Mouse (Mus musculus) hematopoietic multipotent progenitor cell, adult 10-12 weeks (in vitro differentiated cells): ENCODE results near the gene Kirrel2. TPM values are rescaled to one million over a fixed set of nuclear protein-coding genes. Genes with fewer than 3 reads are reported as not detected.

Experiments
- polyA plus RNA-seq: library from polyadenylated mRNA; stranded (reverse); fragments of >175 nt; gene quantifications from 2 replicates; pipeline ENCODE4 v1.2.3, GENCODE M21; 2012; ENCODE audit warnings: low replicate concordance

The Kirrel2 gene
- polyA plus RNA-seq = 0.18 TPM in 1 of 2 replicates, not detected in the other

GRCm38 (mm10) chr7:30457629-30458330, at the start of gene Kirrel2, which contains the start of gene Nphs1:
Gene Kirrel2, minus strand, starts transcription at chr7:30457690.
Gene Nphs1, plus strand, starts transcription at chr7:30458315.

GRCm38 (mm10) chr7:30493401-30493931, 36.0 kb upstream of the Kirrel2 start, which contains the start of gene Prodh2:
Gene Prodh2, plus strand, starts transcription at chr7:30493622.

GRCm38 (mm10) chr7:30444971-30445751, 12.3 kb downstream of the Kirrel2 start, which contains the start of gene Aplp1:
Gene Aplp1, minus strand, starts transcription at chr7:30445535.

GRCm38 (mm10) chr7:30421175-30421889, 36.2 kb downstream of the Kirrel2 start, which contains the start of gene Nfkbid:
Gene Nfkbid, plus strand, starts transcription at chr7:30421732.

GRCm38 (mm10) chr7:30419561-30420499, 37.7 kb downstream of the Kirrel2 start, which contains the start of gene Hcst:
Gene Hcst, minus strand, starts transcription at chr7:30419854.

GRCm38 (mm10) chr7:30413596-30413995, 43.9 kb downstream of the Kirrel2 start, which contains the start of gene Tyrobp:
Gene Tyrobp, plus strand, starts transcription at chr7:30413760.

Other genes starting within 250 kb of the Kirrel2 start
- 34.0 and 41.8 TPM in 2 replicates for gene Polr2i, start 225.7 kb downstream of the Kirrel2 start, polyA plus RNA-seq
- 19.3 and 21.9 TPM in 2 replicates for gene Tbcb, start 225.4 kb downstream of the Kirrel2 start, polyA plus RNA-seq
- not detected in 2 replicates for gene Ovol3, start 222.0 kb downstream of the Kirrel2 start, polyA plus RNA-seq
- gene Thap8, start 177.6 kb downstream of the Kirrel2 start, polyA plus RNA-seq = not detected in 2 replicates
- gene Wdr62, start 177.3 kb downstream of the Kirrel2 start, polyA plus RNA-seq = 5.0 and 25.2 TPM in 2 replicates
- gene Clip3, start 166.0 kb downstream of the Kirrel2 start, polyA plus RNA-seq = 2.8 and 14.0 TPM in 2 replicates
- gene Alkbh6, start 149.0 kb downstream of the Kirrel2 start, polyA plus RNA-seq = 114 and 225 TPM in 2 replicates
- 3.5 and 6.2 TPM in 2 replicates for gene Syne4, start 142.9 kb downstream of the Kirrel2 start, polyA plus RNA-seq
- gene E130208F15Rik, start 135.9 kb downstream of the Kirrel2 start, polyA plus RNA-seq = 1.2 and 3.5 TPM in 2 replicates
- gene Sdhaf1, start 133.8 kb downstream of the Kirrel2 start, polyA plus RNA-seq = 7.3 and 13.8 TPM in 2 replicates
- 0.09 and 0.16 TPM in 2 replicates for gene Lrfn3, start 94.9 kb downstream of the Kirrel2 start, polyA plus RNA-seq
- gene Tyrobp, start 43.9 kb downstream of the Kirrel2 start, polyA plus RNA-seq = 103 and 543 TPM in 2 replicates
- gene Hcst, start 37.8 kb downstream of the Kirrel2 start, polyA plus RNA-seq = 15.4 and 73.3 TPM in 2 replicates
- 57.5 and 91.8 TPM in 2 replicates for gene Nfkbid, start 36.0 kb downstream of the Kirrel2 start, polyA plus RNA-seq
- gene Aplp1, start 12.2 kb downstream of the Kirrel2 start, polyA plus RNA-seq = 2.4 and 4.5 TPM in 2 replicates
- not detected in 2 replicates for gene Nphs1, start 625 bp upstream of the Kirrel2 start, polyA plus RNA-seq
- gene Prodh2, start 35.9 kb upstream of the Kirrel2 start, polyA plus RNA-seq = not detected in 2 replicates
- 24.7 and 45.7 TPM in 2 replicates for gene Arhgap33, start 77.4 kb upstream of the Kirrel2 start, polyA plus RNA-seq
- gene Hspb6, start 94.5 kb upstream of the Kirrel2 start, polyA plus RNA-seq = 6.3 and 7.9 TPM in 2 replicates
- 15.7 and 16.7 TPM in 2 replicates for gene Proser3, start 94.6 kb upstream of the Kirrel2 start, polyA plus RNA-seq
- gene Lin37, start 102.1 kb upstream of the Kirrel2 start, polyA plus RNA-seq = 80.4 and 94.2 TPM in 2 replicates
- 29.9 and 73.5 TPM in 2 replicates for gene U2af1l4, start 105.6 kb upstream of the Kirrel2 start, polyA plus RNA-seq
- gene Gm49396, start 105.7 kb upstream of the Kirrel2 start, polyA plus RNA-seq = 4.2 and 4.6 TPM in 2 replicates
- 47.7 and 71.1 TPM in 2 replicates for gene Psenen, start 105.9 kb upstream of the Kirrel2 start, polyA plus RNA-seq
- 14.3 and 26.5 TPM in 2 replicates for gene Igflr1, start 107.7 kb upstream of the Kirrel2 start, polyA plus RNA-seq
- 105 and 177 TPM in 2 replicates for gene Kmt2b, start 131.0 kb upstream of the Kirrel2 start, polyA plus RNA-seq
- gene Zbtb32, start 141.2 kb upstream of the Kirrel2 start, polyA plus RNA-seq = 30.3 and 64.8 TPM in 2 replicates
- gene Upk1a, start 155.2 kb upstream of the Kirrel2 start, polyA plus RNA-seq = 0.25 and 0.83 TPM in 2 replicates
- 31.5 and 104 TPM in 2 replicates for gene Cox6b1, start 168.5 kb upstream of the Kirrel2 start, polyA plus RNA-seq
- not detected in 2 replicates for gene Etv2, start 178.2 kb upstream of the Kirrel2 start, polyA plus RNA-seq
- gene Rbm42, start 192.6 kb upstream of the Kirrel2 start, polyA plus RNA-seq = 174 and 373 TPM in 2 replicates
- gene Haus5, start 207.3 kb upstream of the Kirrel2 start, polyA plus RNA-seq = 4.2 and 16.9 TPM in 2 replicates
- not detected in 2 replicates for gene Pmis2, start 213.9 kb upstream of the Kirrel2 start, polyA plus RNA-seq
- not detected in 2 replicates for gene 2200002J24Rik, start 241.2 kb upstream of the Kirrel2 start, polyA plus RNA-seq